8 mouse cellular contexts compared by ENCODE assay signal in the genomic region with DNA sequence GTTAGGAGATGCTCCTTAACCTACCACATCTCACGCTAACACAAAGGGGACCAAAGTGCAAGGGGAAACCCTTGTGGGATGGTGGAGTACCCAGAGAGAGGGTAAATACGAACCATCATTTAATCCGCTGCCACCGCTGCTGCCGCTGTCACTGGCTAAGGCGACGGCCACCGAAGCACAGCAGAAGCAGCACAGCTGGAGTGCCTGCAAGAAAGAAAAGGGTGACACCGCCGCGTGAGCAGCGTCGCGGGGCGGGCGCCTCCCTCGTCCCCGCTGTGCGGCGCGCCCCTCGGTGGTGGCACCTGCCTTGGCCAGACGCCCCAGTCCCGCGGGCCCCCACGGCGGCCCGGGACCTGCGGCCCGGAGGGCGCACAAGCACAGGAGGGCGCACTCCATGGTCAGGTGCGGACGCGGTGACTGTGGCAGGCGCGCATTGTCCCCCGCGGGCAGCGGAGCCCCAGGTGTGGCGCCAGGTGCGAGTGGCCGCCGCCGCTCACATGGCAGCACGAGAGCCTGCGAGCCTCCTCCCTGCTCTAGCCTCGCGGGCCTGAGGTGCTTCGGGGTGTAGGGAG. TPM values are rescaled to one million over a fixed set of nuclear protein-coding genes. Genes with fewer than 3 reads are reported as not detected.
DNase-seq lines count a peak whose midpoint lies in the region; ATAC-seq and TF ChIP-seq lines count a peak whose summit lies in the region.

No protein-coding gene starts in this region.

- DNase-seq in heart, postnatal 36 days, result no peak
- no peak for DNase-seq in liver, embryonic 13.5 days
- no peak for DNase-seq in B cell, adult 2 months
- no peak for DNase-seq in ovary, adult 18-20 months (ENCODE audit: low spot score)
- no peak for DNase-seq in lung, postnatal 4 days

- H3K36me3 ChIP-seq in heart, embryonic 11.5 days (ENCODE audit: control insufficient read depth, insufficient read depth, low read length), result no peaks in the 10 kb centered on the region
- no peaks in the 10 kb centered on the region for H3K36me3 ChIP-seq in ES-Bruce4 (ENCODE audit: control insufficient read depth, insufficient read depth, low read length, poor library complexity, severe bottlenecking)
- no peaks in the 10 kb centered on the region for H3K36me3 ChIP-seq in forebrain, embryonic 13.5 days (ENCODE audit: poor library complexity, severe bottlenecking)
- no peaks in the 10 kb centered on the region for H3K36me3 ChIP-seq in liver, embryonic 13.5 days

- no peak for TF ChIP-seq EP300 in ES-Bruce4 (IDR thresholded peaks at IDR 0.05; ENCODE audit: insufficient read depth, low read depth, low read length)

- H3K4me3 ChIP-seq in heart, embryonic 11.5 days (ENCODE audit: low read depth, low read length), result peak overlapping the region; percentile 57
- peak overlapping the region; percentile 48 for H3K4me3 ChIP-seq in ES-Bruce4 (ENCODE audit: low read depth, low read length)
- H3K4me3 ChIP-seq in forebrain, embryonic 13.5 days, result peak overlapping the region; percentile 71
- H3K4me3 ChIP-seq in liver, embryonic 13.5 days (replicated peaks), result peak overlapping the region; percentile 28; the same call in 1 of the 2 replicates

- no peak overlapping the region for H3K27ac ChIP-seq in heart, embryonic 11.5 days (ENCODE audit: low read depth, low read length)
- no peak overlapping the region for H3K27ac ChIP-seq in ES-Bruce4 (ENCODE audit: insufficient read depth, low read length)
- peak overlapping the region; percentile 79 for H3K27ac ChIP-seq in forebrain, embryonic 13.5 days
- H3K27ac ChIP-seq in liver, embryonic 13.5 days, result no peak overlapping the region

- no peak for TF ChIP-seq POLR2A in ES-Bruce4 (IDR thresholded peaks at IDR 0.05; ENCODE audit: insufficient read depth, low read length)

- under 1% methylated on average over 48 of the region's 50 CpGs for WGBS in heart, embryonic 11.5 days (ENCODE audit: insufficient replicate concordance)
- under 1% methylated on average over 49 of the region's 50 CpGs for WGBS in forebrain, embryonic 13.5 days
- 4% methylated on average over 50 of the region's 50 CpGs for WGBS in liver, embryonic 13.5 days (ENCODE audit: insufficient replicate concordance)

- intact Hi-C loops in heart, postnatal 36 days (cut with DNase I), result no loop called here

- peak overlapping the region; percentile 60 for H3K9ac ChIP-seq in heart, embryonic 11.5 days (ENCODE audit: low read depth, low read length)
- H3K9ac ChIP-seq in ES-Bruce4 (ENCODE audit: low read depth, poor library complexity, severe bottlenecking), result peak overlapping the region; percentile 44; the same call in 1 of the 2 replicates
- peak overlapping the region; percentile 86 for H3K9ac ChIP-seq in forebrain, embryonic 13.5 days
- H3K9ac ChIP-seq in liver, embryonic 13.5 days, result no peak overlapping the region

- peaks cover 8% of the 10 kb centered on the region for H3K4me1 ChIP-seq in heart, embryonic 11.5 days (ENCODE audit: control insufficient read depth, insufficient read depth, low read length)
- no peaks in the 10 kb centered on the region for H3K4me1 ChIP-seq in ES-Bruce4 (ENCODE audit: control insufficient read depth, insufficient read depth, low read length)
- H3K4me1 ChIP-seq in forebrain, embryonic 13.5 days, result peaks cover 35% of the 10 kb centered on the region
- no peaks in the 10 kb centered on the region for H3K4me1 ChIP-seq in liver, embryonic 13.5 days (replicated peaks)

- peak overlapping the region; percentile 99 for H3K4me2 ChIP-seq in heart, embryonic 11.5 days
- peak overlapping the region; percentile 99 for H3K4me2 ChIP-seq in forebrain, embryonic 13.5 days
- peak overlapping the region; percentile 38 for H3K4me2 ChIP-seq in liver, embryonic 13.5 days

- 0 out of 2 replicates have a peak, but pooled peaks have one; percentile 23 for ATAC-seq in heart, embryonic 11.5 days (replicated peaks; ENCODE audit: insufficient number of reproducible peaks, low FRiP score, low TSS enrichment)
- peak; percentile 61 for ATAC-seq in forebrain, embryonic 13.5 days
- ATAC-seq in liver, embryonic 13.5 days (ENCODE audit: low read depth), result no peak

- H3K27me3 ChIP-seq in heart, embryonic 11.5 days (ENCODE audit: control insufficient read depth, insufficient read depth, low read length), result peaks cover 37% of the 10 kb centered on the region
- H3K27me3 ChIP-seq in ES-Bruce4 (ENCODE audit: control insufficient read depth, insufficient read depth, low read length, poor library complexity, severe bottlenecking), result peaks cover 23% of the 10 kb centered on the region
- peaks cover 10% of the 10 kb centered on the region for H3K27me3 ChIP-seq in forebrain, embryonic 13.5 days
- peaks cover 41% of the 10 kb centered on the region for H3K27me3 ChIP-seq in liver, embryonic 13.5 days

- H3K9me3 ChIP-seq in heart, embryonic 11.5 days (replicated peaks; ENCODE audit: control insufficient read depth, low read length), result no peaks in the 10 kb centered on the region
- no peaks in the 10 kb centered on the region for H3K9me3 ChIP-seq in ES-Bruce4 (replicated peaks; ENCODE audit: control insufficient read depth, insufficient read depth, low read length, poor library complexity, severe bottlenecking)
- no peaks in the 10 kb centered on the region for H3K9me3 ChIP-seq in forebrain, embryonic 13.5 days (replicated peaks)
- no peaks in the 10 kb centered on the region for H3K9me3 ChIP-seq in liver, embryonic 13.5 days (replicated peaks)

- TF ChIP-seq CTCF in ES-Bruce4 (IDR thresholded peaks at IDR 0.05; ENCODE audit: low read depth, low read length), result no peak

RNA-seq across cellular contexts. Expression of a gene that starts 0.4 kb away (rescaled TPM):
- polyA plus RNA-seq in heart, embryonic 11.5 days (2014; fragmentation: Nextera tagmentation; extraction: Ambion mirVana), result 3.2 and 4.6 TPM in 2 replicates
- not detected for total RNA-seq in heart, postnatal 36 days (2021)
- 0.21 and 0.23 TPM in 2 replicates for polyA plus RNA-seq in ES-Bruce4 (2011; ENCODE audit: insufficient read depth, insufficient read length, low read depth, missing spikeins)
- 8.3 and 14.3 TPM in 2 replicates for polyA plus RNA-seq in forebrain, embryonic 13.5 days (2015; fragmentation: Nextera tagmentation; extraction: Ambion mirVana)
- 0.10 and 0.12 TPM in 2 replicates for polyA plus RNA-seq in liver, embryonic 13.5 days (2015; fragmentation: Nextera tagmentation; extraction: Ambion mirVana)

Comparison
In these comparisons a context has a peak if more than half of its experiments do, and no peak if none do; other contexts are left out.
1. H3K4me2 ChIP-seq: peak in every context shown above with its lines; median percentile 99 in heart, embryonic 11.5 days; 99 in forebrain, embryonic 13.5 days; 38 in liver, embryonic 13.5 days.